Mouse (Mus musculus): ENCODE data around the gene Accs.

Accs gene

GRCm38 (mm10) chr2:93849505-93850089 is at the start of gene Accs:
TSS of gene Accs (minus strand) at chr2:93849943.
- peak; percentile 88 for DNase-seq

DNA sequence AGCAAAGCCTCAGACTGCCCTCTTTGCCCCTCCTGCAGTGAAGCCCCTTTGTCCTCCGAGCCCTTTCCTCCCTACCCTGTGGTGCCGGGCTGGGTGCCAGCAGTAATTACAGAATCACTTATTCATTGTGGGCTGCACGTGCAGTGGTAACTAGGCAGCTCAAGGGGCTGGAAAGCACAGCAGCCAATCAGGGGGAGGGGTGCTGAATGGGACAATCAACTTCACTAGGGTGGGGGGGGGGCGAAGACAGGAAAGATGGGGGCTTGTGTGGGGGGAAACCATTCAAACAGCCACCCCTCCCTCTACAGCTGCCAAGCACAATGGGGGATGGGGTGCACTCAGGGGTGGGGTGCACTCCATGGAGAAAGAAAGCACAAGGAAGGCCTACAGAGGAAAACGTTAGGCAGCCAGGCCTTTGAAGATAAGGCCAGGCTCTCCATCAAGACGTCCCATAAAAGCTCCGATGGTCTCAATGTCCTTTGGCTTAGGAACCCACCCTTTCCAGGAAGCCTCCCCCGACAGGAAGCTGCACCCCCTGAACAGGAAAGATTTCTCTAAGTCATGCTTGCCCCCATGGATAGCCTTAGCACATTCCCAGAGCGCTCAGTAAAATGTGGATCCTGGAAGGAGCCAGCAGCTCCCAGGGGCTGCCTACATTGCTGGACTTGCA is 42.0 kb upstream of the Accs start:
- DNase-seq, result peak; percentile 64

DNA sequence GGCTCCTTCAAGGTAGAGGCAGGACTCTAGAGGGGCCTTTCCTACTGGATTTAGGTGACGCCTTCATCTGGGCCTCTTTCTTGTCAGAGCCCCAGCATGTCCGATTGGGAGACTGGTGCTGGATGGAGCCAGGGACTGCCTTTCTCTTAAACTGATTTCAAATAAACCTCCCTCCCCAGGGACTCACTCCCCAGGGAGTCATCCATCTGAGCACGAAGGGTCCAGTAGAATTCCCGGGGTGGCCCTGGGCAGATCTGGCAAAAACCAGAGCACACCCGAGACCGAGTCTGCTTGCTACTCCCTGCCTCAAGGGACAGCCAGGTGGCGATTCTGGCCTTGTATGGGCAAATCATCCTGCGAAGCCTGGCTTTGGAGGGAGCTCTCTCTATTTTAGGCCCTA is 40.4 kb upstream of the Accs start:
- no peak for DNase-seq

DNA sequence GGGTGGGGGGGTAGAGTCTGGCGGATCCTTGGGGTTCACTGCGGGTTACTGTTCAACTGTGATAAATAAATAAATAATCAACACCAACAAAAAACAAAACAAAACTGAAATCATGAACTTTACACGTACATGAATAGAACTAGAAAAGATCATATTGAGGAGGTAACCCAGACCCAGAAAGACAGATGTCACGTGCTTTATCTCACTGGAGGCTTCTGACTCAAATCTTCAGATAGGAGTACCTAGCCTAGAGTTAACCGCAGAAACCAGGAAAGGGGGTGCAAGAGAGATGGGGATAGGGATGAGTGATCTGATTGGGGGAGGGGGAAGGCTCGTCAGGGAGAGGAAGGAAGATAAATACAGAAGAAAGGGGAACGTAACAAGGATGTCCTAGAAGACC is 39.3 kb upstream of the Accs start:
- no peak for DNase-seq

DNA sequence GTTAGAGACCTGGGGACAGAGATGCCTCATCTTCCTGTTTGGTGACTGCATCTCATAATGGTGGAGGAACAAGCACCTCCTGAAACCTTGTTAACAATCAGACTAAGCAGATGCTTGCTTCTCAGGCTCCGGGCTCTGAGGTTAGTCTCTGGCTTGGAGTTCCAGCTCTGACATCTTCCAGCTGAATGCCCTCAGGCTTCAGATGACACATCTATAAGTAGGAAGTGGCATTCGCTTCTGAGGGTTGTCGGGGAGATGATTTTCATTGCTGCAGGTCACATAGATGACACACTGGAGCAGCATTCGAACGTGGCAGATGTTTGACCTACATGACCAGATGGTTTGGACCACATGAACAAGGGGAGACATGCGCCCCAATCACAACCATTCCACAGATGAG is 38.6 kb upstream of the Accs start:
- no peak for DNase-seq

DNA sequence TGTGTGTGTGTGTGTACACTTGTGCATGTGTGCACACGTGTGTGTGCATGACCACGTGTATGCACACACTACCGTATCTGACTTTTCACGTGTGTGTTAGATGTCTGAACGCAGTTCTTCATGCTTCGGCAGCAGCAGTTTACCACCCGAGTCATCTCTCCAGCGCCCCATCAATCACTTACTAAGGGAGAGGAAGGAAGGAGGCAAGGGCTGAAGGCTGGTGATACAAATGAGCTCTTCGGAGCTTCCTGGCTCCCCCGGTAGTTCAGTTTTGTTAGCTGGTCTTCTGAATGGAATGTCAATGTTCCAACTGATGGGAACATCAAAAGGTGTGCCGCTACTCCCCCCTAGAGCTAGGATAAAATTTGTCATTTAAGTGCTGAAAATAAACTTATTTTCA is 37.5 kb upstream of the Accs start:
- DNase-seq, result peak; percentile 35

DNA sequence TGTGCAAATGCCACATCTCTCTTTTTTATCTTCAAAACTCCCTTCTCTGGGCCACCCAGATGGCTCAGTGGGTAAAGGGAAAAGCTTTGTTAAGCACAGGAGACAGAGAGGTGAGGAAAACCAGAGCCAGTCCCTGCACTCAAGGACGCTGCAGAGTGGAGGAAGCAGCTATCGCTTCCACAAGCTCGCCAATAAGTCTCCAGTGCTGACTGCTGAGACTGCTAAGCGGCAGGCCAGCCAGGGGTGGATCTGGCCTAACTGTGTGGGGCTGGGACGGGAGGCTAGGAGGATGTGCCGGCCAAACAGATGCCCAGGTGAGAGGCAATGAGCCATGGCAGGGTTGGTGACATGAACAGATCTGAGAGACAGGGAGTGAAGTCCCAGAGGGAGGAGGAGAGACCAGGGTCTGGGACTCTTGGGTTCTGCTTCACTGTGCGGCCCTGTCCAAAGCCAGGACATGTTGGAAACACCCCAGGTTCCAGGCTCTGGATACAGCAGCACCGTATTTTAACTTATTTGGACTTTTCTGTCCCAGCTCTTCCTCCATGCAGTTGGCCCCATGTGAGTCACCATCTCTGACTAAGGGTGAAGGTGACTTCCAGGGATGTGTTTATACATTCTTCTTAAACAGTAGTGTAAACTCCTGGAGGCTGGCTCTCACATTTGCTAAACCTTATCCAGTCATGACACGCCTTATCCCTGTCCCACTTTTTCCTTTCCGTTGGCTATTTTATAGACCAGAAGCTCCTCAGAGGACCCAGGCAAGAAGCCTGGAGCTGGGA is 36.5 kb upstream of the Accs start:
- no peak for DNase-seq

- DNase-seq, result no peak
Measured at GRCm38 (mm10) chr2:93883066-93883465, 33.3 kb upstream of the Accs start.

DNA sequence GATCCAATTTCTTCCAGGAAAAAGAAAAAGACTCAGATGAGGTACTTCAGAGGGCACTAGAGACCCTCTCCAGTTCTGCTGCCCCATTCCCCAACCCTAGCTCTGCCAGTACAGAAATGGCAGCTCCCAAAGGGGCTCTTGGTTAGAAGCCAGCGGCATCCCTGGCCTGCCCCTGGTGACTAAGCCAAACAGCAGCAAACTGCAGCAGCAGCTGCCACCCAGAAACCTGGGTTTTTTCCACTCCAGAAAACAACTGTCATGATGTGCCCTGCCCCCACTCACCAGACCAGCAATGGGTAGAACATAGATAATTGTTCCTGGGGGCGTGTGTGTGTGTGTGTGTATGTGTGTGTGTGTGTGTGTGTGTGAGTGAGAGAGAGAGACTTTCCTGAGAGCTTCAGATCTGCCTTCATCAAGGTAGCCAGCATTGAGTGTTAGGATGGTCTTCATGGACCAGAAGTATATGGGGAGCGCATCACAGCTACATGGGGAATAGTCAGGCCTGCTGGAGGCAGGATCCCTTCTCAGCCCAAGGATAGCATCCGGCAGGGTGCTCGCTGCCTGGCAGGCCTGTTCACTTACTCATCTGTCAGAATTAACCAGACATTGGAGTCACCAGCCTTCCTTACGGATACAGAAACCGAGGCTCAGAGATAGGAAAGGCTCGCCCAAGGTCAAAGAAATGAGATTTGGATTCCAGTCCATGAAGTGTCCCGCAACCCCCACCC is 32.1 kb upstream of the Accs start:
- no peak for DNase-seq

DNA sequence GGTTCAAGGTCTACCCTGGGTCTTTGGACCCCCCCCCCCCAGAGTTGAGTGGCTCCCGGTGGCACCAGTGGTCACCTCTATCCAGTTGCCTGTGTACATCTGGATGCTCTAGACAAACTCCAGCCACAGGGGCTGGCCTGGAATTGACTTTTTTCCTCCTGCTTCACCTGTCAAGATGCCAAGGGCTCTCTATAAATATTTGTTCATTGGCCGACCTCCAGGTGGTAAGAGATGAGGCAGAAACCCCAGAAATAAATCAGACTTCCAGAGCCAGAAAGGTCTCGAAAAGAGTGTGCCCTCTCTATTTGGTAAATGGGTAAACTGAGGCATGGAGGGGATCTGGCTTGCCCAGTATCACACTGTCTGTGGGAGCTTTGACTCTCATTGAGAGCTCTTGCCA is 31.2 kb upstream of the Accs start:
- no peak for DNase-seq

- DNase-seq, result no peak
Measured at GRCm38 (mm10) chr2:93880450-93880849, 30.7 kb upstream of the Accs start.

GRCm38 (mm10) chr2:93877005-93877404 is 27.3 kb upstream of the Accs start:
- no peak for DNase-seq

DNA sequence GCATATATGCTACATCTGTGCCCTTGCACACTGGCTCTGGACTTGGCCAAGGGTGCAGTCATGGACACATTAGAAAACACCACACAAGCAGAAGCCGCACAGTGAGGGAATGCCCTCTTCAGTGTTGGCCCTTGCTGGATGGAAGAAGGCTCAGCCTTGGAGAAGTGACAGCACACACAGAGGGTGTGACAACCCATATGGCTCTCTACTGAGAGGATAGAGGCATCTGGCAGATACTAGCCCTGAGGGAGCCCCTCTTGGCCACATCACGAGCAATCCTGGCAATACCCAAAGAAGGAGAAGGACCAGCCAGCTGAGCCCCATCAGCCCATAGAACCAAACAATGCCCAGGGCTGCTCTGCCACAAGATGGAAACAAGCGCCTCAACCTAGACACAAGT is 24.9 kb upstream of the Accs start:
- DNase-seq, result no peak

DNA sequence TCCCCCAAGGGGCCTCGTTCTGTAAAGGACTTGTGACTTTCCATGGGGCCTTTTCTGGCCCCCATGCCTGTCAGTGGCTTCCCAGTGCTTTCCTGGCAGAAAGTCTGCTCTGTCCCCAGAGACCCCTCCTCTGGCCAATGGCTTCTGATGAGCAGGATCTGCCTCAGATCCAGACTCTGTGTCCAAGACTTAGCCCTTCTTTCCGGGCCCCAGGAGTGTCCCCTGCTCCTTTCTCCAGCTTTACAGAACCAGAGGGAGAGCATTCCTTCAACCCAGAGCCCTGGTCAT is 24.4 kb upstream of the Accs start:
- DNase-seq, result no peak

DNA sequence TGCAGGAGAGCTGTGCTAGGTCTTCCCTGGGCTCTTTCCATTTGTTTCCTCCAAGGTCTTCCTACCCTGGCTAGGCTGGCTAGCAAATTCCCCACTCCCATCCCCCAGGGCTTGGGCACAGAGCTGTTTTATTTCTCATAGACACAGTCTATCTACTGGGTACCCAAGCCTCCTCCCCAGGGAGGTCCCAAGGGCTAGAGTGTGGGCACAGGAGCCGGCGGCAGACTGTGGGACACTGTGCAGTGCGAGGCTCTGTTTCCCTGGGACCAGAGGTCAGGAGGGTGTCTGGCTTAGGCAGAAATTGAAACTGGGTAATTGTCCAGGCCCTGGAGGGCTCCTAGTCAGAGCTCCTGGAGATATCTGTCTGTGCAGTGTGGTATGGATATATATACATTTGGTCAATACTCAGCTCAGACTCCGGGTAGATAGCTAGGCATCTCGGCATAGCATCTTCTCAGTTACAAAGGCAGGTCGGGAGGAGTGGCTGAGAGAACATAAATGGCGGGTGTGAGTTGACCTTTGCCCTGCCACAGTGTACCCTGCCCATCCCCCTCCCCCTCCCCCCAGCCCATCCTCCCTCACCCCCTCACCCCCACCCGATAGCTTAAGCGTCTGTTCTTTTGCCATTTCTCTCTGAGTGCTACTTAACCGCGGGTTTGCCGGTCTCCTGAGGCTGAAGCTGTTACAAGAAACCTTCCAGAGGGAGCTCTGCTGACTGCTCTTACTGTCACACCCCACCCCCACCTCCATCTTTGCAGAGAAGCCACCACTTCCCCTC is 23.9 kb upstream of the Accs start:
- no peak for DNase-seq

- no peak for DNase-seq
Measured at GRCm38 (mm10) chr2:93872257-93872656, 22.5 kb upstream of the Accs start.

DNA sequence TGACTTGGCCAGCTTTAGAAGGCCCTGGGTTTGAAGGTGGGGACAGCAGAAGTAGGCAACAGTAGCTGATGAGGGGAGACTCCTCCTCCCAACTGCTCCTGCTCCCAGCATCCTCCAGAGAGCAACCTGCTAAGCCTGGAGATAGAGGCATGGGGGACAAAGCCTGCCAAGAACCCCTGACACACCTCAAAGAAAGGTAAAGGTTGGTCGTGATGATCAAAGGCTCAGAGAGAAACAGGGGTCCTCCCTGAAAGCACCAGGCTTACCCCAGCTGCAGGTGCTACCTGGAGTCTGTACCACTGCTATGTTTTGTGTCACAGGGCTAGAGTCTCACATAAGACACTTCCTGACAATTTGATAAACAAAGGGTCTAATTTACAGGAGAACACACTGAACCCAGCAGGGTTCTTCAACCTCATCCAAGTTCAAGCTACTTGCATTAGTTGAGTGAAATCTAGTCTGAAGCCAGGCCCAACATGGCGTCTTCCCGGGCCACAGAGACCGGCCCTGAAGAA is 21.7 kb upstream of the Accs start:
- DNase-seq, result no peak

DNA sequence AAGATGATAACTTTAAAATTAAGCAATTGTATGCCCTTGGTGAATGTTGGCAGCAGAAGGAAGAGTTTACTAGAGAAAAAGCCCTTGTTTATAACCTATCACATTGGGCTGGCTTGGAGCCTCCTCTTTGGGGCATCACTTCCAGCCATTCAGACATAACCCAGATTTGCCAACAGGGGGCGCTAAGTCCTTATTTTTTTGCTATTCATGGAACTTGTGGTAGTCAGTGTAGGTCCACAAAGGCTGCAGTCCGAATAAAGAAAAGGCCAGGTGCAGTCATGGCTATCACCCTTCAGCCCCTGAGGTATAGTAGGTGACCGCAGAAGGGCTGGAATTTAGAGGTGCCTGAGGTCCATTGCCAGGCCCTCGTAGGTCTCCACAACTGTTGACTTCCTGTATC is 21.1 kb upstream of the Accs start:
- peak; percentile 37 for DNase-seq

- no peak for DNase-seq
Measured at GRCm38 (mm10) chr2:93869107-93869600, 19.4 kb upstream of the Accs start, which contains the start of gene Accsl. TSS of gene Accsl (minus strand) at chr2:93869157.

DNA sequence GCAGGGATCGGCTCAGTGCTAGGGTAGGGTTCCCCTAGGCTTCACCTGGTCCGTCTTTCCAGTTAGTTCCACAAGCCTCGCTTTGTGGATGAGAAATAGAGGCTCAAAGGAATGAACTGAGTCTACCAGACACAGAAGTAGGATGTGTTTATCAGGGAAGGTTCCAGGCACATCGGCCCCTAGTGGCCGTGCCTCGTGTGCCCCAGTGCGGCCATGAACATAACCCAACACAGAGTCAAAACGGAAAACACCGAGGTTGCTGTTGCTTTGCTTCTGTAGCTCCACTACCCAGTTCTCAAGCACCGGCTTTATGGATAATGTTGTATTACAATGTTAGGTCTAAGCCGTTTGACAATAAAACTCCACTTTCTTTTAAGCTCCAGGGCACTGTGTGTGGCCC is 18.8 kb upstream of the Accs start:
- DNase-seq, result no peak

DNA sequence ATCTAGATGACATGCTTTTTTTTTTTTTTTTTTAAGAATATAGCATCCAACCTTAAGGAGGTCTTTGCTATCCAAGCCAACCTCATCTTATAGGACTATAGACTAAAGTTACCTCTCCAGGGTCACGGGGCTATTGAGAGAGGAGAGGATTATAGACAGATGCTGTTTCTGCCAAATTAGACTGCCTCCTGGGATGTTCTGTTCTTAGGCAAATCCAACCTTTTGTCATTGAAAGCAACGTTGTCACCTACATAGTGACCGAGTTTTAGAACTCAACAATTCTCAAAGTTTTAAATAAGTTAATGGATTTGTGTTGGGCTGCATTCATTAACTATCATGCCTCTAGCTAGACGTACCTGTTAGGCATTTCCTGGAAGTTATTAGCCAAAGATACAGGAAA is 13.5 kb upstream of the Accs start:
- no peak for DNase-seq

- no peak for DNase-seq
Measured at GRCm38 (mm10) chr2:93858845-93859244, 9.1 kb upstream of the Accs start.

DNA sequence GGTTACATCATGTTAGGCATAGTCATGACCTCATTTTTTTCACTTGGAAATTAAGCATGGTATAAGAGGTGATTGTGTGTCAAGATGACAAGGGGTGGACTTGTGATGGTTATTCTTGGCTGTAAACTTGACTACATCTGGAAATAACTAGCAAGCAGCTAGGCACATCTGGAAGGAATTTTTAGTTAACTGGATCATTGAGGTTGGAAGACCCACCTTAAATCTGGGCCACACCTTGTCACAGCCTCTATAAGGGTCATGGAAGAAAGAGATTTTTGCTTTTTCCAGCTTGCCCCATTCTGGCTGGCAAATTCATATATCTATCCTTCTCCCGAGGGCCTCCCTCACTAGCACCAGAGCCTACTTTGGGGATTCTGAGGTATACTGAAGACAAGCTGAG is 1.6 kb upstream of the Accs start:
- DNase-seq, result no peak
